Mouse (Mus musculus) bone marrow, adult 2 months (tissue): ENCODE results near the gene Cyp39a1.

Source experiments
- CTCF ChIP-seq: fragments of 200-500 bp; IDR thresholded peaks from 2 replicates; pipeline ENCODE4 v1.5.1; 2011; ENCODE audit warnings: low read length, control low read depth; ENCODE audit not compliant: control insufficient read depth, insufficient read depth
- POLR2A ChIP-seq: fragments of 200-500 bp; IDR thresholded peaks from 2 replicates; pipeline ENCODE4 v1.6.1; 2011; ENCODE audit warnings: low read depth, mild to moderate bottlenecking, control low read depth, low read length, borderline replicate concordance; ENCODE audit not compliant: control insufficient read depth

DNA sequence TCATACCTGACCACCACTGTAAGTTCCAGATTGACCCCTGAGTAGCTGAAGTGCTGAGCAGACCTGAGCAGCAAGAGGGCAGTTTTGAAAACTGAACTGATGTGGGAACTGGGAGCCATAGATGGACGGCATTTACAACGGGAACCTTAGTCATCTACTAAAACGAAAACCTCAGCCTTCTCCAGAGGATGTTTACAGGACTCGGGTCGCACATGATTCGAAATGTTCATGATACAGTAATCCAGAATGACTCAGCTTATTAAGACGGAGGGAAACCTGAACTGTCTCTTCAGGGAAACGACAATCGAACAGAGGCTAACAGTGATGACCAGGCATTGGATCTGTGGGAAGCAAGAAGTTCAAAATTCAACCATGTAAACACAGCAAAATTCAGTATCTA is 48.1 kb upstream of the Cyp39a1 start:
- TF ChIP-seq CTCF (no peak), POLR2A (no peak)
